Mouse (Mus musculus) cerebellum, adult 9-11 months (tissue): ENCODE data around the gene Tfeb.

Experiments used
- DNase-seq: peaks from one replicate; pipeline ENCODE4 v3.0.0; 2022

Tfeb gene

DNA sequence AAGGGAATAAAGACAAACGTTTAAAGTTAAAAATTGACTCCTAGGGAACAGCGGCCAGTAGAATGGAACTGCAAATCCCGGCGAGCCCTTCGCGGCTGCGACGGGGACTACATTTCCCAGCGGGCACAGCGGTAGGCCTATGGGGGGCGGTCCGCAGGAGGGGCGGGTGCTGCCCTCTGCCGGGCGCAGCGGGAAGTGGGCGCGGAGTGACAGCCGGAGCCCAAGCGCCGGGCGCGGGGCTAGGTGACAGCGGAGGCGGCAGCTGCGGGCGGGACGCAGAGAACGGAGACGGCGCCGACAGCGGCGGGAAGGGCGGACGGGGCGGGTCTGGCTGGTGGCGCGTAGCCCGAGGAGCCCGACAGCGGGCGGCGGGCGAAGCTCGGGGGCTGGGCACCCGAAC lies at the start of gene Tfeb:
TSS of gene Tfeb (plus strand) at position 175 of the 400 bp plus-strand sequence.
- DNase-seq = peak; percentile 95

DNA sequence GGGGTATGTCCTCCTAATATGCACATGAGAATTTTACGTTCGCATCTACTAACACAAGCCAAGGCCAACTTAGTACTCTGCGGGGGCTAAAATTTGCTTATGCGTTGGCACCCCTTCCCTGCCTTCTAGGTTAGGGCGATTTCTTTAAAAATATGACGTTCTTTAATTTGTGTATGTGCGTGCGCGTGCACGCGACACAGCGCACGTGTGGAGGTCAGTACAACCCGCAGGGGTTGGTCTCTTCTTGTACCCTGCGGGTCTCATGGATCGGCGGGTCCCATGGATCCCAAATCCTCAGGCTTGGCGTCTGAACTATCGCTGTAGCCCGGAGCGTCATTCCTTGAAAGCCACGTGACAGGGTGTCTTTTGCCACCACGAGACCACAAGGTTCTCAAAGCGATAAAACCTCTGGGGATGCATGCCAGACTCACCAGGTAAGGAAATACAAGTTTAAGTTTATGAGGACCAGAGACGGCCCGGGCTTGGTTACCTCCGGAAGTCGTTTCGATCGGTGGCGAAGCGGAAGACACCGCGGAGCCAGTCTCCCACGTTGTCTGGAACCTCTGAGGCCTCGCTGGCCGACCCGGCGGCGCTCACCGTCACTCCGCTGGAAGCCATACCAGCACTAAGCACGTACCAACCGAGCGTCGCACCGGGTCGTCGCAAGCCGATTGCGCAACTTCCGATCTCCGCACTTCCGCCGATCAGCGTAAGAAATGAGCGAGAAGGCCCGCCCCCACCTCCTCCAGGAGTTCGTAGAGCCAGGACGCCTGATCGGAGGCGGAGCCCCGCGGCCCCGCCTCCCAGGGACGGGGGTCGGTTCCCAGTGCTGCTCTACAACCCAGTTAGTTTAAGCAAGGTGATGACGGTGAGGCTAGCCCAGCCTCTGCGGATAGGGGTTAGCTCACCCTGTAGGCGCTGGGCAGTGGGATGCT lies 49.2 kb upstream of the Tfeb start:
- DNase-seq = peak; percentile 96

DNA sequence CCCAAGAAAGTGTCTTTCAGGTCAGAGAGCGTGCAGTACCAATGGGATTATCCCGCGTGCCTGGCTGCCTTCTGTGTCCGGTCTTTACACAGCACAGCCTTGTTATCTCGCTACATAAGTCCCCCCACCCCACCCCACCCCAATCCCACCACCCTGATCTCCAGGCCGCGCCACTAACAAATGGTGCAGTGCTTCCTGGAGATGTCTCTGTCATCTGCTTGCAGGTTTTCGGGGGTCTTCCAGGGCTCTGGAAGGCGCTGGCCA lies 48.6 kb upstream of the Tfeb start, which contains the start of gene Tomm6:
TSS of gene Tomm6 (minus strand) at position 43 of the 264 bp plus-strand sequence.
- no peak for DNase-seq

- DNase-seq = peak; percentile 86
Observed at GRCm38 (mm10) chr17:47688608-47689575, 47.9 kb upstream of the Tfeb start, which contains the start of gene Frs3. TSS of gene Frs3 (plus strand) at chr17:47689030.

DNA sequence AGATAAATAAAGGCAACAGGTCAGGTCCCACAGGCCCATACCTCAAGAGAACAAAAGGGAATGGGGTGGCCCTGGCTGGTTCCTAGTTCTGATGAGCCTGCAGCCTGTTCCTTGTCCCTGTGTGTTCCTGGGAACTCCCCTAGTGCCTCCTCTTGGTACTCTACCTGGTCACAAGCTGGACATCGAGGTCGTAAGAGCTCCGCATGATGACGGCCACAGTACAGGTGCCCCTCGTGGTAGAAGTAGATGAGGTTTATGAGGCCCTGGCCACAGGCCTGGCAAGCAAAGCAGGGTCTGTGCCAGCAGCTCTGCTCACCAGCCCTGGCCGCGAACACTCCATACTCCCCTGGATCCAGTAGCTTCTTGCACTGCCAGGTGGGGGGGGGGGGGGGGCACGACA lies 46.9 kb upstream of the Tfeb start:
- no peak for DNase-seq

DNA sequence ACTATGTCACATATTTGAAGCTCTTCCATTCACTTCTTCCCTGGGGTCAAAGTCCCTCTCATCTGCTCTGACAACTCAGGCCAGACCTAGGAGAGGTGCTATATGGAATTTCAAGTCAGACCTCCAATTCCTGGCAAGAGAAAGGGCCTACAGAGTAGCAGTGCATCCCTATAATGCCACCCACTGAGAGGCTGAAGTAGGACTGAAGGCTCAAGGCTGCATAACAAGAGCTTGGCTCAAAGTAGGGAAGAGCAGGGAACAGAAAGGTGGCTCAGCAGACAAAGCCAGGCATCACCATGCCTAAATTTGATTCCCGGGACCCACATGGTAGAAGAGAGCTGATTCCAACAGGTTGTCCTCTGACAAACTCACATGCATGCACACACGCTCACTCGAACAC lies 45.2 kb upstream of the Tfeb start:
- no peak for DNase-seq

GRCm38 (mm10) chr17:47693671-47694441 lies 43.0 kb upstream of the Tfeb start:
- no peak for DNase-seq

DNA sequence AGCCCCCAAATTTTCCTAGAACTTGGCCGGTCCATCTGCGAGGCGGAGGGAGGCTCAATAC lies 42.6 kb upstream of the Tfeb start, which contains the start of gene Gm21981:
TSS of gene Gm21981 (minus strand) at position 14 of the 61 bp plus-strand sequence.
- DNase-seq = no peak

DNA sequence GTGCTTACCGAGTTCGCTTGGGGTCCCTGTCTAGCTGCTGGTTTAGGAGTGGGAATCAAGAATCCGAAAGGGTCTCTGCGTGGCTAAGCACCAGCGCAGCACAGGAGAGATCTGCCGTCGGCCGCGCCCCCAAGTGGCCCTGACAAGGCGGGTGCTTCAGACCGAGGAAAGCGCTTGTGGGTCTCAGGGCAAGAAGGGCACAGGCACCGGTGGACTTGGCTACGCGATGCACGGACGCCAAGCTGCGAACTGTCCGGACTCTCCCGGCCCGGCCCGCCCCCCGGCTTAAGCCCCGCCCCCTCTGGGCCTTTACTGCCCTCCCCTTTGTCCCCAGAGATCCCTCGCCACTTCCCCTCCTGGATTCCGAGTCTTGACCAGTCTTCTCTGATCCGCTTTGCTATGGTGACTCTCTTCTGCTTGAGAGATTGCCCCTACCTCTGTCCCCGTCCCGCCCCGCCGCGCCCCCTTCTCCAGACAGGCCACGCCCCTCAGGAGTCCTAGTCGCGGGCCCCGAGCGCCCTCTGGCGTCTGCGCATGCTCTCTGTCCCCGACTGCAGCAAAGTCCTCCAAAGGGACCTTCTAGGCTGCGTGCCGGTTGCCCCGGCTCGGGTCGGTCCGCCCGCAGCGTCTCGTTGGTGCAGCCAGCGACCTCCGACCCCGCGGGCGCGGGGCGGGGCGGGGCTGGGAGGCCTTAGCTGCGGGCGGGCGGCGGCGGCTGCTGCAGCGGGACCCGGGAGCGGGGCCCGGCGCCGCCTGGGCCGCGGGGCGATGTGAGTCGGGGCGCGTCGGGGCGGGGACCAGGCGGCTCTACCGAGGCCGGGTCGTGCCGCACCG lies 42.1 kb upstream of the Tfeb start, which contains the start of gene Prickle4:
TSS of gene Prickle4 (minus strand) at position 234 of the 834 bp plus-strand sequence.
- peak; percentile 98 for DNase-seq

DNA sequence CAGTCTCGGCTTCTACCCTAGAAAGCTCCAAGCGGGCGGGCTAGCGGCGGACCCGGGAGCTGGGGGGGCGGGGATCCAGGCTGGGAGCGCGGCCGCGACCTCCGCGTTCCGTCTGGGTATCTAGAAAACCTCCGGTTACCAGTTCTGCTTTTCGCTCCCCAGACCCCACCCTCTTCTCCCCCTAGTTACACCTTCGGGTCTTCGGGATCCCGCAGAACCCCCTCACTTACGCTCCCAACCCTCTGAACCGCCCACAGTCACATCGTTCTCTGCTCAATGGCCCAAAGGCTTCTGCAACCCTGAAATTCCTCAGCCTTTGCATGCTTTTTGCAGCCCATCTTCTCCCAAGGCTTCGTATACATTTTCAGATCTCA lies 41.5 kb upstream of the Tfeb start:
- DNase-seq = no peak

- no peak for DNase-seq
Observed at GRCm38 (mm10) chr17:47698156-47698555, 38.7 kb upstream of the Tfeb start.

DNA sequence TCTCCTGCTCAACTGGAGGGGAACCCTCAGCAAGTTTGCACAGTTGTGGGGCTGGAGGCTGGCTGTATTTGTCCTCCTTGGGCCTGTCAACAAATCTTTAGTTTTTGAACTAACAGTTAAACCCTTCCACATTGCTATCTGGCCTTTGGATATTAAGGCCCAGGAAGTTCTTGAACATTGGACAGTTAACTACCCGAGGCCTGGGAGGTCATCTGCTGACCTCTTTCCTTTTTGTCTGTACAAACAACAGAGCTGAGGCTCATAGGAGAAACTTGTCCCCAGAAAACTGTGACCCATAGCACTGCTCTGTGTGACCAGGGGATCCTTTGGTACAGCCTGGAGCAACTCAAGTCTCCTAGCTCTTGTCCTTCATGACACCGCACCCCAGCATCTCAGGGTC lies 37.8 kb upstream of the Tfeb start:
- DNase-seq = no peak

GRCm38 (mm10) chr17:47701793-47702192 lies 35.0 kb upstream of the Tfeb start:
- no peak for DNase-seq

GRCm38 (mm10) chr17:47702548-47703345 lies 34.1 kb upstream of the Tfeb start:
- no peak for DNase-seq

- DNase-seq = no peak
Observed at GRCm38 (mm10) chr17:47703556-47703955, 33.3 kb upstream of the Tfeb start.

- no peak for DNase-seq
Observed at GRCm38 (mm10) chr17:47704692-47705091, 32.1 kb upstream of the Tfeb start.

- DNase-seq = no peak
Observed at GRCm38 (mm10) chr17:47706196-47706595, 30.6 kb upstream of the Tfeb start.

GRCm38 (mm10) chr17:47707961-47708360 lies 28.9 kb upstream of the Tfeb start:
- no peak for DNase-seq

DNA sequence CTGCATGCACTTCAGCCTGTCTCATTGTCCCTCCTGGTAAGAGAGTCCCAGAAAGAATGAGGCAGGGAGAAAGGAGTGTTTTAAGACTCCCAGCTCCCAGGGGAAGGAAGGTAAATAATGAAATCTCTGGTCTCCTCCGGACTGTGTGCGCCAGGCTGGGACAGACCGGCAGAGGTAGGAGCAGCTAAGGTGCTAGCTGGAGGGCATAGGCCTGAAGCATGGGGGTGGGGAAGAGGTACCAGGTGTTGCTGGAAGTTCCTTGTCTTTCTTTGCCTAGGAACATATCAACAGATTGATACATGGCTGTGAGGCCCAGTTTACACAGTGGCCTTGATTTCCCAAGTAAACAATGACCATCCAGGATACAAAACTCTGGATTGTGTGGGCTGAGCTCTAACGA lies 27.9 kb upstream of the Tfeb start:
- no peak for DNase-seq

GRCm38 (mm10) chr17:47710036-47710435 lies 26.8 kb upstream of the Tfeb start:
- DNase-seq = no peak

- no peak for DNase-seq
Observed at GRCm38 (mm10) chr17:47711883-47712282, 24.9 kb upstream of the Tfeb start.
